Mouse (Mus musculus) right cerebral cortex, adult 18-20 months (tissue): ENCODE measurements around the gene Tmem106b.

Experiments
- DNase-seq: peaks from one replicate; pipeline ENCODE4 v3.0.0; 2022; ENCODE audit warnings: mixed read lengths

Tmem106b gene

DNA sequence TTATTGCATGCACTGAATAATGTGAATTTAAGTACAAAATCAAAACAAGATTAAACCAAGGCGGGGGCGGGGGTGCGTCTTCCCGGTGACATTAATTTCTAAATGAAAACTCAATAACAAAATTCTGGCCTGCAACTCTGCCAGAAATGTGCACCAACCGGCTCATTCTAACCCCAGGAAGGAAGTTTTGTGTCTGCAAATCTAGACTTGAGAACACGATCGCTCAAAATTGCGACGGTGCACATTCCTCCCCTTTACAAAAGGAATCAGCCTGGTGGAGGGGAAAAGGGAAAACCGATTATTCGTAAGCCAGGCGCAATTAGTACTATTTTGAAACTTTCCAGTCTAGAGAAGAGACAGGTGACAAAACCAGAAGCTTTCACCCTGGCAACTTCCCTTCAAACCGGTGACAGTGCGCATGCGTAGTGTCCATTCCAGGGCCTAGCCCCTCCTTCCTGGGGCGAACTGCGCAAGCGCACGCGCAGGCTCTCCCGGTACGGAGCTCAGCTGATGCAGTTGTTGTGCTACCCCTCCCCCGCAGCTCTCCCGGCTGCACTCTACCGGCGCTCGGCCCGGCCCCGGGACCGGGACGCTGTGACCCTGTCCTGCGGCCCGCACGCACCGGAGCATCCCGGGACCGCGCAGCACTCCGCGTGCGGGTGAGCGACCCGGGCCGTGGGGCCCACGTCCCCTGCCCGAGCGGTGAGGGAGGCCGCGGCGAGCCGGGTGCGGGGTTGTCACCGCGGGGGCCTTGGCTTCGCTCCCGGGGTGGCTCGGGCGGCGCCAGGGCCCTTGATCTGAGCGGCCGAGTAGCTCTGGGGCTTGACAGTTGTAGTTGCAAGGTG, at the start of gene Tmem106b:
Gene Tmem106b (plus strand): TSS at position 458 of the 845 bp plus-strand sequence.
- peak; percentile 97 for DNase-seq

- DNase-seq = no peak
These were observed 48.1 kb upstream of the Tmem106b start for GRCm38 (mm10) chr6:13021245-13022100.

DNA sequence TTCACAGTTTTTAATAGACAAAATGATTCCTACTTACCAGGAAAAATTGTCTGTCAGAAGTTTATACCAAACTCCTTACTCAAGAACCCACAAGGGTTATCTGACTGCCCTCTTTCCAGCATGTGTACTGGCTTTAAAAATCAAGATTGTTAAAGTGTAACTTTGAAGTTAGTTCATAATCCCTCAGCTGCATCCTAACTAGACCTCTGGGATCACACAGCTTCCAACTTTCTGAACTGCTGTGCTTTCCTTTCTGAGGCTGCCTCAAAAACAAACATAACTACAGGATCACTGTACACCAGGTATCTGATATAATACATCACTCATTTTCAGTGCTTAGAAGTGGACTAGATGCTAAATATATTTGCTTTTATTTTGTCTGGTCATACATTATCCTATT, 39.0 kb upstream of the Tmem106b start:
- DNase-seq = no peak

DNA sequence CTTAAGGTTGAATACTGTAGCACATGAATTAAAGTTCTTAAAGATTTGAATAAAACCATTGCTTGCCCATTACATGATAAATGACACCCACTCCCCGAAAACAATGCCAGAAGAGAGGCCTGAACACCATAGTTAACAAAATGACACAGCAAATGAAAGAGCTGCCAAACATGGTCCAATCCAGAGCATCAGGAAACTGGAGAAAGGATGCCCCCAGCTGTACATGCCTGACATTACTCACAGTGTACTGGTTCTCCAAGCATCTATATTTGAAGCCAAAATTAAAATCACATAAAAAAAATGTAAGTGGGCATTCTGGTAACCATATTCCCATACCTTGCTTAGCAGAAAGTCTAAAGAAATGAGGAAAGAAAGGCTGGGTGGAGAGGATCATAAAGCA, 38.6 kb upstream of the Tmem106b start:
- DNase-seq = peak; percentile 18

- no peak for DNase-seq
These were observed 17.0 kb upstream of the Tmem106b start for GRCm38 (mm10) chr6:13052408-13053200.

DNA sequence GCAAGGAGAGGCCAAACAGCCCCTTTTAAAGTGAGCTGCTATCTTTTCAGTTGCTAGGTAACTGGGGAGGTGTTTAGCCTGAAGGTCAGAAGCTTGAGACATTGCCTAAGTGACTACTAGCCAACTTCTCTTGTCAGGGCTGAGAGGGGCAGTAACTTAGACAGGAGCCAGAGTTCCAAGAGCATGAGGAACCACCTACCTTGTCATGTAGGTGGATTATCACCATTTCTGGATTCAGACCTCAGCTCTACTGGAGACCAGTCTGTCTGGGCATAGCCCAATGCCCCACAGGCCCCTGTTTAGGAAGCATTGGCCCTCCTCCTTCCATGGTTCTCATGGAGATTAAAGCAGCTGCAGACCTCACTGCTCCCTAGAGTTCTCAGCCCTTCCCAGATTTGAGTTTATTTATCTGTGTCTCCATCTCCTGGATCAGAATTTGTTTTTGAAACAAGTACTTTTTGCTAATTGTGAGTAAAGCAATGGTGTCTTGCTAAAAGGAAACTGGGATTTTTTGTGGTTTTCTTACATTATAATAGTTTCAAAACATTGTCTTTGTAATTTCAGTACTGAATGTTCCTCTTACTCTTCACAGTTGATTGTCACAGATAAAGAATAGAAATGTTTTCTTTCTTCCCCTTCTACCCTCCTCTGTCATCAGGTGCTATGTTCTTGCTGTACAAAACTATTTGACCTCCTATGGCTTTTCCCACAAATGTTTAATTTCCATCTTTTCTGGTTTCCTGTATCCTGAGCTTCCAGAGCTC, 8.1 kb upstream of the Tmem106b start:
- DNase-seq = no peak

- no peak for DNase-seq
These were observed 7.5 kb upstream of the Tmem106b start for GRCm38 (mm10) chr6:13062063-13062462.

DNA sequence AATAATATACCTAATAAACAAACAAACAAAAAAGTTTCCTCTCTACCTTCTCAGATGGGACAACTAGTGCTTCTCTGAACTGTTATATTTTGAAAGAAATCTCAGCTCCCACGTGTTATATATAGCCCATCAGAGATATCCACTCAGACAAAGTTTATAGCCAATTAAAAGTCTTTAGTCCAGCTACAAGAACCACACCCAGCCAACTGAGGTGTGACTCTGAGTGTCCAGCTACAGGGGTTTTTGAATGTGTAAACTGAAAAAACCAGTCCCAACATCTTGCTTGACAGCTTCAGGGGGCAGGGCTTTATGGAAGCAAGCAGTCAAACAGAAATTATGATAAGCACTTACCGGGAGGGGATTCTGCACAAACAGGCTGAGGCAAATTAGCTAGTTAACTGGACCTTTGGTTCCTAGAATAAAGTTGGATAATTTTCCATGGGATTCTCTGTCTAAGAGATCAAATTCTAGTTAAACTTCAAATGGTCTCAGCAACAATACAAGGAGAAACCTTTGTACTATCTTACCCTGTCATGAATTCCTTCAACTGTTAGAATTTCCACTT, 6.8 kb upstream of the Tmem106b start:
- no peak for DNase-seq

DNA sequence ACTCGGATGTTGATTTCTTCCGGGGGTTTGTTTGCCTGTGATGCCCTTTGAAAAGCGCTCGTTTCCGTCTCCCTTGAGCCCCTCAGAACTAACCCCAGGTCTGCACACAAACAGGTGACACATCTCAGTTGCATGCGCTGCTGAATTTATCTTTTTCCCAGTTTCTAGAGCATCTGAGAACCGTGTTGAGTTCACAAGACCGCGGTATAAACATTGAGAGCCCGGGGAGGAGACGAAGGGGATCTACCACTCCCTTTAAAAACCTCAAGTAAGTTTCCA, 527 bp downstream of the Tmem106b start:
- no peak for DNase-seq

DNA sequence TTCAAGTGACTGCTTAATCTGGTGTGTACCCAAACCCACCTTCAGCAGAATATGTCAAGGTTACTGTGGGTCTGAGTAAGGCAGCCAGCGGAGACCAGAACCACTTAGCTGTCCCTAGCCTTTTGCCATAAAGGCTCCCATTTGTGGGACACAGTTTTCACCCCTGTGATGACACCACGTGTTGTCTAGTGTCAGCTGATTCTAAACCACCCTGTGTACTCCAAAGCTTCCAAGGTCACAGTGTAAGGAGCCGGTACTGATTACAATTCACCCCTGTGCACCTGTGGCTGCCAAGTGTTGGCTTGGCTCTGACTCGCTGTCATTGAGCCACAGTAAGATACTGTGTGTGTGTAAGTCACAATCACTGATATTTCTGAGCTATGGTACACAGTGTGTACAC, 926 bp downstream of the Tmem106b start:
- no peak for DNase-seq

- no peak for DNase-seq
These were observed 3.5 kb downstream of the Tmem106b start for GRCm38 (mm10) chr6:13073036-13073435.

- no peak for DNase-seq
These were observed 4.3 kb downstream of the Tmem106b start for GRCm38 (mm10) chr6:13073876-13074275.

- DNase-seq = peak; percentile 46
These were observed 13.3 kb downstream of the Tmem106b start for GRCm38 (mm10) chr6:13082881-13083280.

- DNase-seq = no peak
These were observed 27.3 kb downstream of the Tmem106b start for GRCm38 (mm10) chr6:13096656-13097435.

DNA sequence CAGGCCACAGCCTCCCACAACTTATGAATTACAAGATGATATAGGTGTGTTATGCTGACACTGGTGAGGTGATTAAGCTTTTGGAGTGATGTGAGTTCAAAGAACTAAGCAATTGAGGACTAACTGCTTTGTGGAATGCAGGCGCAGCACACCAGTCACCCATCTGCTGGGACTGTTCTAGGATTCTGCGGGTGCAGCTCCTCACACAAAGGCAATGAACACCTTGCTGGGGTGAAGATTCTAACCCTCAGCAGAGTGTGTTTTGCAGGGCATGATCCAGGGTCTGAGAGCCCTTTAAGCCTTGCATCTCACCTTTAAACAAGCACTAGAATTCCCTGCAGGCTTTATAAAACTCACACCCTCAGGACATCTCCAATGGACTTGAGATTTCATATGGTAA, 30.6 kb downstream of the Tmem106b start:
- DNase-seq = no peak

- DNase-seq = no peak
These were observed 39.1 kb downstream of the Tmem106b start for GRCm38 (mm10) chr6:13108662-13109061.

GRCm38 (mm10) chr6:13137255-13137654, 67.7 kb downstream of the Tmem106b start:
- DNase-seq = no peak
